Mouse (Mus musculus): Measurements from ENCODE around the gene Acaca. TPM values are rescaled to one million over a fixed set of nuclear protein-coding genes. Genes with fewer than 3 reads are reported as not detected.
A peak's percentile ranks its signal among the peaks of the same experiment; 100 is the strongest.
"Not testable (repeated sequence)": the region's sequence is repeated elsewhere in the genome, so short reads cannot be mapped to it uniquely, and the experiment has no call there.

Acaca gene
- total RNA-seq, 2 experiments from 2014 or later = 11.4 to 12.5 TPM

- no peak for DNase-seq
- intact Hi-C loops (cut with DNase I) = no loop called here
These were observed 246.6 kb downstream of the Acaca start for GRCm38 (mm10) chr11:84375951-84376496.

- intact Hi-C loops (cut with DNase I) = no loop called here
These were observed 247.3 kb downstream of the Acaca start for GRCm38 (mm10) chr11:84376510-84377365.

GRCm38 (mm10) chr11:84382450-84382849, 253.0 kb downstream of the Acaca start:
- no peak for DNase-seq
- intact Hi-C loops (cut with DNase I) = no loop called here

More at GRCm38 (mm10) chr11:84376510-84377365, 247.3 kb downstream of the Acaca start:
- DNase-seq = no peak

DNA sequence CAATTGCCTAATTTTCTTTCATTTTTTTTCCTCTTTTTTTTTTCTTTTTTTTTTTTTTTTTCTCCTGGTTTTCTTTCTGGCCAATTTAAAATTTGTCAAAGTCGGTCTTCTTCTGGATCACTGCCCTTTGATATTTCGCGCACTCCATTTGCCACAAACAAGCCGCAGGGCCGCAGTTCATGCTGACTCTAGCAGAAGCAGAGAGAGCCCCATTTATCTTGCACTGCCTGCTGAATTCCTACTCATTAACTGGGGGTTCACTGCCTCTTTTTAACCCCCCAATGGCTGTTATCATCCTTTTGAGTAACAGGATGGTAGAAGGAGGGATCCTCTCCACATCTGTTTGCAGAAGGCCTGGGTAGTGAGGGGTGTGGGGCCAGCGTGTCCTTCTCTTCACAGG, 254.4 kb downstream of the Acaca start:
- intact Hi-C loops (cut with DNase I) = no loop called here
- no peak for DNase-seq

- intact Hi-C loops (cut with DNase I) = no loop called here
These were observed 259.9 kb downstream of the Acaca start for GRCm38 (mm10) chr11:84389332-84389731.

GRCm38 (mm10) chr11:84391126-84391525, 261.7 kb downstream of the Acaca start:
- intact Hi-C loops (cut with DNase I) = loop anchor here (5.0 kb wide), 1 partner anchor 124 kb away; no protein-coding TSS in a partner anchor

More at GRCm38 (mm10) chr11:84389332-84389731, 259.9 kb downstream of the Acaca start:
- DNase-seq = peak; percentile 31 to 32

GRCm38 (mm10) chr11:84392066-84392465, 262.6 kb downstream of the Acaca start:
- intact Hi-C loops (cut with DNase I) = loop anchor here (5.0 kb wide), 1 partner anchor 125 kb away; no protein-coding TSS in a partner anchor
- DNase-seq = not testable (repeated sequence)

More at GRCm38 (mm10) chr11:84391126-84391525, 261.7 kb downstream of the Acaca start:
- no peak for DNase-seq

- intact Hi-C loops (cut with DNase I) = loop anchor here (5.0 kb wide), 1 partner anchor 126 kb away; no protein-coding TSS in a partner anchor
These were observed 264.1 kb downstream of the Acaca start for GRCm38 (mm10) chr11:84393571-84393970.

GRCm38 (mm10) chr11:84395010-84395409, 265.5 kb downstream of the Acaca start:
- peak in 1 of 2 experiments; percentile 15 for DNase-seq
- intact Hi-C loops (cut with DNase I) = no loop called here

More at GRCm38 (mm10) chr11:84393571-84393970, 264.1 kb downstream of the Acaca start:
- no peak for DNase-seq

- intact Hi-C loops (cut with DNase I) = no loop called here
- no peak for DNase-seq
These were observed 277.3 kb downstream of the Acaca start for GRCm38 (mm10) chr11:84406733-84407132.

GRCm38 (mm10) chr11:84410383-84410782, 280.9 kb downstream of the Acaca start:
- intact Hi-C loops (cut with DNase I) = no loop called here
- no peak for DNase-seq

- no peak for DNase-seq
- intact Hi-C loops (cut with DNase I) = no loop called here
These were observed 281.6 kb downstream of the Acaca start for GRCm38 (mm10) chr11:84410879-84411641.

- intact Hi-C loops (cut with DNase I) = no loop called here
- no peak for DNase-seq
These were observed 282.2 kb downstream of the Acaca start for GRCm38 (mm10) chr11:84411642-84412018.

DNA sequence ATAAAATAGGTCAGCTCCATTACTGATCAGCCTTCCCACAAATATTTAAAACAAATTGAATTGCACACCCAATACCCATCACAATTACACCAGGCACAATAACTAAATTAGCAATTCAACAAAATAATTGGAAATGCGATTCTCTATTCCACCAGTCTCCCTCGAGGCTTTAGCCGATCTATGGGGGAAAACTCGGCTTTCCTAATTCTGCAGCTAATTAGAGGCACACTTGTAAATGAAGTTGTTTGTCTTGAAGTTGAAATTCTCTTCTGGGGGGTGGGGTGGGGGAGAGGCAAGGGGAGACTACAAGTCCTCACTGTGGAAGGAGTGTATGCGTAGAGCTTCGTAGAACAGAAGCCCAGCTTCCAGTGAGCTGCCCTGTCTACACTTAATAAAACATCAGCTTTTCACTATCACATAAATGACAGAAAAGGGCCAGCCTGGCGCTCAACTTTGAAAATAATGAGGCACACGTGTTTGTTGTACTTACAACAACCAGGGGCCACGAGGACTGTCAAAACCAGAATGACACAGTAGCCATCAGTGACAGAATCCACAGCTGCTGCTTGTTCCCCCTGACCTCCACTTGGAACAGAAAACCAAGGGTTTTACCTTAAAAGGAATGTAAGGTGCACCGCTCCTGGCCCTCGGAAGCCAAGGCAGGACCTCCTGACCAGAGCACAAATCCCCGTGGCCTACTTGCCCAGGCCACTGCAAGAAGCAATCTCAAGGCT, 282.9 kb downstream of the Acaca start:
- intact Hi-C loops (cut with DNase I) = no loop called here
- no peak for DNase-seq

- no peak for DNase-seq
- intact Hi-C loops (cut with DNase I) = no loop called here
These were observed 283.6 kb downstream of the Acaca start for GRCm38 (mm10) chr11:84413111-84413510.

- DNase-seq = no peak
- intact Hi-C loops (cut with DNase I) = no loop called here
These were observed 291.3 kb downstream of the Acaca start for GRCm38 (mm10) chr11:84420779-84421178.

DNA sequence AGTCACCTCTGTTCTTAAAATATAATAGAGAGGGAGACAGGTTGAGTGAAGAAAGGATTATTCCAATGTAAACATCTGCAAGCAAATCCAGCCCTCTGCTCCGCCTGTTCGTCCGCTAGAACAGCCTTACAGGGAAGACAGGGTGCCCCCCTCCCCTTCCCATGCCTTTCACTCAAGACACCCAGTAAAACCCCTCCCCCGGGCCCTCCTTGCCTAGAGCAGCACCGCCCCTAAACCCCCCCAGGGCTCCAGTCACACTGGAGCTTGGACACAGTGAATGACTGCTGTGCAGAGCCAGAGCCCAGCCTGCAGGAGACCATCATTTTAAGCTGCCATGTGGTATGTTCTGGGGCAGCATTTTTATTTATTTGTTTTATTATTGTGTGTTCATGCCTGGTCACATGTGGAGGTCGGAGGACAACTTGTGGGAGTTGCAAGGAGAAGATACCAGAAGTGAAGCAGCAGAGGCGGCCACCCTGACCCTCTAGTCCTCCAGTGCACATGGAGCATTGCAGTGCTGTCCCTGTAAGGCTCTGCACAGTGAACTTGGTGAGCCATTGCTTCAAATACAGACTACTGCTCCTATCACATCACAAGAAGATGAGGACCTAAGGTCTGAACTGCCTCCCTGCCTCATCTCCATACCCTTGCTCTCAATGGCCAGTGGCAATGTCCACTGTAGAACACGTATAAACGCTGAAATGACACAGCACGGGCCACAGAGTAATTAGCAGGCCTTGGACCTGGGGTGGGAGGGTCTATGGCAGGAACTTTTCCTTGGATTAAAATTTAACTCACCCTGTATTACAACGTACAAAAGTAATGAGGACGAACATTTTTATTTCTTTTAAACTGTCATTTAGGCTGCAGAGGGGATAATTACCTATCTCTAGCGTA, 296.5 kb downstream of the Acaca start:
- DNase-seq = no peak
- intact Hi-C loops (cut with DNase I) = loop anchor here (5.0 kb wide), 2 partner anchors 159 to 391 kb away; partner anchors contain the start of gene Mrm1

DNA sequence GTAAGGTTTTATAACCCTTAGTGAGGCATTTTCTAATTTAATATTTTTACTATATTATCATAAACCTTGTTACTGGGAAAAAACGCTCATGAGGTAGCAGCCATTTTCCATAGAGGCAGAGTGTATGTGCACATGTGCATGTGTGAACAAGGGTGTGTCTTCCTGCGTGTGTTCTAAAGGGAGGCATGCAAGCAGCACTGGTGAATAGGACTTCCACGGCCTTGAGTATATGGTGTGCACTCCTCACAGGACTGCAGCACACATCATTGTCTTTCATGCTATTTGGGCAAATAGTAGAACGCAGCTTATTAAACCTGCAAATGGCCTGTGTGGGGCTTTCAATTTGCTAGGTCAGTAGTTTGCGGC, 297.1 kb downstream of the Acaca start:
- DNase-seq = no peak
- intact Hi-C loops (cut with DNase I) = loop anchor here (5.0 kb wide), 2 partner anchors 159 to 391 kb away; partner anchors contain the start of gene Mrm1

- intact Hi-C loops (cut with DNase I) = loop anchor here (1.0 to 5.0 kb wide), 3 partner anchors 162 to 388 kb away; partner anchors contain the start of gene Mrm1
- DNase-seq = peak in 1 of 2 experiments; percentile 46
These were observed 300.1 kb downstream of the Acaca start for GRCm38 (mm10) chr11:84429581-84429980.

Data from heart, postnatal 14 days (tissue).